Mouse (Mus musculus) CH12.LX (cell line): ENCODE results near the gene Slc39a7. TPM values are rescaled to one million over a fixed set of nuclear protein-coding genes. Genes with fewer than 3 reads are reported as not detected.

Experiments used
- NRF1 ChIP-seq: IDR thresholded peaks from 2 replicates; pipeline ENCODE4 v1.6.1; 2014; ENCODE audit warnings: low read depth, mild to moderate bottlenecking, inconsistent platforms, low read length, improper control_type of control experiment, moderate library complexity
- RAD21 ChIP-seq: IDR thresholded peaks from 2 replicates; pipeline ENCODE4 v1.6.1; 2011; ENCODE audit warnings: low read depth, mild to moderate bottlenecking, low read length, improper control_type of control experiment, moderate library complexity
- RCOR1 ChIP-seq: conservative IDR thresholded peaks from 2 replicates; pipeline ENCODE4 v1.6.1; 2012; ENCODE audit warnings: low read depth, mild to moderate bottlenecking, inconsistent platforms, low read length, improper control_type of control experiment
- SIN3A ChIP-seq: IDR thresholded peaks from 2 replicates; pipeline ENCODE4 v1.6.1; 2012; ENCODE audit warnings: low read length, improper control_type of control experiment, inconsistent platforms
- TBP ChIP-seq: conservative IDR thresholded peaks from 2 replicates; pipeline ENCODE4 v1.6.1; 2011; ENCODE audit warnings: low read depth, low read length, improper control_type of control experiment
- ZKSCAN1 ChIP-seq: IDR thresholded peaks from 2 replicates; pipeline ENCODE4 v1.6.1; 2012; ENCODE audit warnings: low read depth, inconsistent platforms, low read length, improper control_type of control experiment, borderline replicate concordance
- polyA plus RNA-seq: library from polyadenylated mRNA; unstranded; fragments of >175 nt; gene quantifications from 2 replicates; pipeline ENCODE4 v1.2.1, GENCODE M21; 2012; ENCODE audit warnings: low read depth; ENCODE audit not compliant: insufficient read length
- total RNA-seq, 2 experiments: library from RNA; depleted of rRNA; stranded (reverse); fragments of 300-350 nt in 1 of 2; fragments of >200 nt in 1 of 2; gene quantifications; 2 replicates each; pipeline ENCODE4 v1.2.3; 2012 to 2014

The Slc39a7 gene
- total and polyA plus RNA-seq, 3 experiments, result 96.8 to 116 (median 105) TPM

DNA sequence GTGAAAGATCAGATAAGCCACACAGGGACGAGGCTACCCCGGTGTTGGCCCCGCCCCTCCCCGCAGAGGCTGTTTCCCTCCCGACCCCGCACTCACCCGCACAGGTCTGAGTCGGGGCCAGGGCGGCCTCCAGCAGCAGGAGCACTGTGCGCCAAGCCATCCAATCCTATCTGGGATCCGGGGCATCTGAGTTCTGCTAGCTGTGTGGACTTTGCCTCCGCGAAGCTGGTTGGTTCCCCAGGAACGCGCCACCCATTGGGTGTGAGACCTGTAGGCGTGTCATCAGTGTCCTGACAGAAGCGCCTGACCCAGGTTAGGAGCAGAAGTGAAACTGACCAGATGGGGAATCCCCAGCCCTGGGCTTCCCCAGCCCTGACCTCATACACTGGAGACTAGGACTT is 52.9 kb downstream of the Slc39a7 start (continued):
- TF ChIP-seq ZKSCAN1 (no peak), NRF1 (no peak), TBP (peak; percentile 78), RAD21 (no peak), SIN3A (peak; percentile 72; the same call in 1 of the 2 replicates), RCOR1 (peak; percentile 37; the same call in 1 of the 2 replicates)
- TF ChIP-seq, all 38 proteins: peak for 18

Other genes starting within 250 kb of the Slc39a7 start
Only the 20 nearest of the 33 such genes appear.
- not detected in 2 replicates for gene Platr17, start 126.5 kb downstream of the Slc39a7 start, total RNA-seq (2012; rRNA removed)
- not detected in 2 replicates for gene Platr17, start 126.5 kb downstream of the Slc39a7 start, total RNA-seq (2014; rRNA removed)
- not detected in 2 replicates for gene Platr17, start 126.5 kb downstream of the Slc39a7 start, polyA plus RNA-seq
- 33.8 and 48.3 TPM in 2 replicates for gene Daxx, start 122.3 kb downstream of the Slc39a7 start, total RNA-seq (2012; rRNA removed)
- gene Daxx, start 122.3 kb downstream of the Slc39a7 start, total RNA-seq (2014; rRNA removed), result 31.6 and 32.3 TPM in 2 replicates
- gene Daxx, start 122.3 kb downstream of the Slc39a7 start, polyA plus RNA-seq, result 53.0 and 64.7 TPM in 2 replicates
- gene Tapbp, start 115.8 kb downstream of the Slc39a7 start, total RNA-seq (2012; rRNA removed), result 114 and 134 TPM in 2 replicates
- gene Tapbp, start 115.8 kb downstream of the Slc39a7 start, total RNA-seq (2014; rRNA removed), result 44.3 and 45.3 TPM in 2 replicates
- 96.7 and 116 TPM in 2 replicates for gene Tapbp, start 115.8 kb downstream of the Slc39a7 start, polyA plus RNA-seq
- gene Zbtb22, start 115.8 kb downstream of the Slc39a7 start, total RNA-seq (2012; rRNA removed), result 21.2 and 23.5 TPM in 2 replicates
- 11.7 and 12.1 TPM in 2 replicates for gene Zbtb22, start 115.8 kb downstream of the Slc39a7 start, total RNA-seq (2014; rRNA removed)
- 20.2 and 20.3 TPM in 2 replicates for gene Zbtb22, start 115.8 kb downstream of the Slc39a7 start, polyA plus RNA-seq
- gene Rgl2, start 102.1 kb downstream of the Slc39a7 start, total RNA-seq (2012; rRNA removed), result 23.0 and 25.6 TPM in 2 replicates
- 20.1 and 20.4 TPM in 2 replicates for gene Rgl2, start 102.1 kb downstream of the Slc39a7 start, total RNA-seq (2014; rRNA removed)
- 29.1 and 31.8 TPM in 2 replicates for gene Rgl2, start 102.1 kb downstream of the Slc39a7 start, polyA plus RNA-seq
- 140 and 157 TPM in 2 replicates for gene Pfdn6, start 91.3 kb downstream of the Slc39a7 start, total RNA-seq (2012; rRNA removed)
- gene Pfdn6, start 91.3 kb downstream of the Slc39a7 start, total RNA-seq (2014; rRNA removed), result 92.3 and 109 TPM in 2 replicates
- 109 and 149 TPM in 2 replicates for gene Pfdn6, start 91.3 kb downstream of the Slc39a7 start, polyA plus RNA-seq
- 49.7 and 64.5 TPM in 2 replicates for gene Wdr46, start 91.0 kb downstream of the Slc39a7 start, total RNA-seq (2012; rRNA removed)
- gene Wdr46, start 91.0 kb downstream of the Slc39a7 start, total RNA-seq (2014; rRNA removed), result 36.8 and 39.8 TPM in 2 replicates
- gene Wdr46, start 91.0 kb downstream of the Slc39a7 start, polyA plus RNA-seq, result 69.4 and 72.4 TPM in 2 replicates
- gene B3galt4, start 80.2 kb downstream of the Slc39a7 start, total RNA-seq (2012; rRNA removed), result 3.7 and 4.5 TPM in 2 replicates
- 4.2 and 5.2 TPM in 2 replicates for gene B3galt4, start 80.2 kb downstream of the Slc39a7 start, total RNA-seq (2014; rRNA removed)
- 4.6 and 6.2 TPM in 2 replicates for gene B3galt4, start 80.2 kb downstream of the Slc39a7 start, polyA plus RNA-seq
- 38.2 and 39.9 TPM in 2 replicates for gene Vps52, start 75.9 kb downstream of the Slc39a7 start, total RNA-seq (2012; rRNA removed)
- gene Vps52, start 75.9 kb downstream of the Slc39a7 start, total RNA-seq (2014; rRNA removed), result 34.3 and 40.6 TPM in 2 replicates
- gene Vps52, start 75.9 kb downstream of the Slc39a7 start, polyA plus RNA-seq, result 73.6 and 76.1 TPM in 2 replicates
- 302 and 359 TPM in 2 replicates for gene Rps18, start 75.7 kb downstream of the Slc39a7 start, total RNA-seq (2012; rRNA removed)
- gene Rps18, start 75.7 kb downstream of the Slc39a7 start, total RNA-seq (2014; rRNA removed), result 205 and 246 TPM in 2 replicates
- 913 and 991 TPM in 2 replicates for gene Rps18, start 75.7 kb downstream of the Slc39a7 start, polyA plus RNA-seq
- 1,488 and 1,753 TPM in 2 replicates for gene H2-K1, start 31.3 kb downstream of the Slc39a7 start, total RNA-seq (2012; rRNA removed)
- gene H2-K1, start 31.3 kb downstream of the Slc39a7 start, total RNA-seq (2014; rRNA removed), result 1,386 and 1,734 TPM in 2 replicates
- gene H2-K1, start 31.3 kb downstream of the Slc39a7 start, polyA plus RNA-seq, result 2,472 and 2,496 TPM in 2 replicates
- 8.6 and 11.9 TPM in 2 replicates for gene Ring1, start 7.0 kb downstream of the Slc39a7 start, total RNA-seq (2012; rRNA removed)
- 11.5 and 13.7 TPM in 2 replicates for gene Ring1, start 7.0 kb downstream of the Slc39a7 start, total RNA-seq (2014; rRNA removed)
- 18.0 and 23.1 TPM in 2 replicates for gene Ring1, start 7.0 kb downstream of the Slc39a7 start, polyA plus RNA-seq
- gene H2-Ke6, start 3.6 kb downstream of the Slc39a7 start, total RNA-seq (2012; rRNA removed), result 44.8 and 47.1 TPM in 2 replicates
- 20.4 and 20.8 TPM in 2 replicates for gene H2-Ke6, start 3.6 kb downstream of the Slc39a7 start, total RNA-seq (2014; rRNA removed)
- 31.7 and 34.5 TPM in 2 replicates for gene H2-Ke6, start 3.6 kb downstream of the Slc39a7 start, polyA plus RNA-seq
- 42.7 and 47.7 TPM in 2 replicates for gene Rxrb, start 130 bp upstream of the Slc39a7 start, total RNA-seq (2012; rRNA removed)
- 27.0 and 27.4 TPM in 2 replicates for gene Rxrb, start 130 bp upstream of the Slc39a7 start, total RNA-seq (2014; rRNA removed)
- 36.9 and 41.4 TPM in 2 replicates for gene Rxrb, start 130 bp upstream of the Slc39a7 start, polyA plus RNA-seq
- 6.0 and 7.6 TPM in 2 replicates for gene Col11a2, start 7.8 kb upstream of the Slc39a7 start, total RNA-seq (2012; rRNA removed)
- 3.0 and 4.5 TPM in 2 replicates for gene Col11a2, start 7.8 kb upstream of the Slc39a7 start, total RNA-seq (2014; rRNA removed)
- 5.8 and 7.2 TPM in 2 replicates for gene Col11a2, start 7.8 kb upstream of the Slc39a7 start, polyA plus RNA-seq
- gene H2-Oa, start 60.7 kb upstream of the Slc39a7 start, total RNA-seq (2012; rRNA removed), result 16.1 and 21.5 TPM in 2 replicates
- 32.8 and 42.7 TPM in 2 replicates for gene H2-Oa, start 60.7 kb upstream of the Slc39a7 start, total RNA-seq (2014; rRNA removed)
- gene H2-Oa, start 60.7 kb upstream of the Slc39a7 start, polyA plus RNA-seq, result 30.5 and 40.4 TPM in 2 replicates
- gene H2-DMa, start 87.9 kb upstream of the Slc39a7 start, total RNA-seq (2012; rRNA removed), result 67.7 and 77.4 TPM in 2 replicates
- 114 and 119 TPM in 2 replicates for gene H2-DMa, start 87.9 kb upstream of the Slc39a7 start, total RNA-seq (2014; rRNA removed)
- gene H2-DMa, start 87.9 kb upstream of the Slc39a7 start, polyA plus RNA-seq, result 82.5 and 112 TPM in 2 replicates
- gene Brd2, start 91.0 kb upstream of the Slc39a7 start, total RNA-seq (2012; rRNA removed), result 101 and 125 TPM in 2 replicates
- gene Brd2, start 91.0 kb upstream of the Slc39a7 start, total RNA-seq (2014; rRNA removed), result 137 and 141 TPM in 2 replicates
- gene Brd2, start 91.0 kb upstream of the Slc39a7 start, polyA plus RNA-seq, result 247 and 252 TPM in 2 replicates
- 107 and 135 TPM in 2 replicates for gene H2-DMb2, start 111.6 kb upstream of the Slc39a7 start, total RNA-seq (2012; rRNA removed)
- 173 and 199 TPM in 2 replicates for gene H2-DMb2, start 111.6 kb upstream of the Slc39a7 start, total RNA-seq (2014; rRNA removed)
- gene H2-DMb2, start 111.6 kb upstream of the Slc39a7 start, polyA plus RNA-seq, result 161 and 175 TPM in 2 replicates
- gene H2-DMb1, start 121.4 kb upstream of the Slc39a7 start, total RNA-seq (2012; rRNA removed), result 60.7 and 67.0 TPM in 2 replicates
- 77.4 and 102 TPM in 2 replicates for gene H2-DMb1, start 121.4 kb upstream of the Slc39a7 start, total RNA-seq (2014; rRNA removed)
- 147 and 149 TPM in 2 replicates for gene H2-DMb1, start 121.4 kb upstream of the Slc39a7 start, polyA plus RNA-seq